Mouse (Mus musculus): Measurements from ENCODE around the gene Cysrt1.

The Cysrt1 gene

DNA sequence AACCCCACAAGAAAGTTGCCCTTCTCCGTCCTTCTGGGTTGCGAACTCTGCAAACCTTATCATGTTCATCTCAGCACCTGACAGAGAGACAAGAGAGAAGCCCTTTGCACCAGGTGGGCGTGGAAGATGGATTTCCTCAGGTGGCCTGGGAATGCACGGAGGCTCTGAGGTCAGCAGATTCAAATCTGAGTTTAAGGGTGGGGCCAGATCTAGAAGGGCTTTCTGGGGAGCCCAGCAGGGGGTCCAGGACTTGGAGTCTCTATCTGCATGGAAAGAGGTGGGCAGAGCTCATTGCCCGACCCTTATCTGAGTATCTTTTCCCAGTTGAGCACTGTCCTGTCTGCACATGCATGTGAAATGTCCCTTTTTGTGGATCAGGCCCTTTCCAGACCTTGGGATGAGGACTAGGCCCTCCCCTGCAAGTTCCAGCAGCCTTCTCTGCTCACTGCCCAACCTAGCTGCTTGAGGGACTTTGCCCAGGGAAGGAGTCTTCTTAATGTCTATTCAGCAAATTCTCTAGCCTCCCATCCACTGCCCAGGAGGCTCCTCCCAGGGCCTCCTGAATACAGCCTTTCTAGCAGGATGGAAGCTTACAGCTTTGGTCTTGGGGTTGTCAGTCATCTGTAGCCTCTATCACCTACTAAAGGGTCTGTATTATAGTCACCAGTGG lies 7.6 kb downstream of the Cysrt1 start:
- no peak for DNase-seq (ENCODE audit: low spot score in 2 of 2)

DNA sequence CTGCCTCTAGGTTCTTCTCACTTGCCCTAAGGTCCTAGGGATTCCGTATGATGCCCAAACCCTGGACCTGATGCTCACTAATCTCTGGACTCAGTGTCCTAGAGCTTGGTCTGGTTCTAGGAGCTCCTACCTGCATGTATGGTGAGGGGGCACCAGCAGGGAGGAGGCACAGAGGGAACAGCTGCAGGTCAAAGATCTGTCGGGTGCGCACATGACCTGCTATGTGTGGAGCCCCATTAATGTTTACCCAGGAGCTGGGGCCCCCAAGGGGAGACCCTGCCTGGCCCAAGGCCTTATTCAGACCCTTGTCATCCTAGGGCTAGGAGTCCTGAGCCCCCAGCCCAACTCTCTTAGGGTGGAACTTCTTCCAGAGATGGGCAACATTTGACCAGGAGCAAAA lies 8.2 kb downstream of the Cysrt1 start, which contains the start of gene Slc34a3:
TSS of gene Slc34a3 (minus strand) at position 315 of the 400 bp plus-strand sequence.
- no peak for DNase-seq (ENCODE audit: low spot score in 2 of 2)

DNA sequence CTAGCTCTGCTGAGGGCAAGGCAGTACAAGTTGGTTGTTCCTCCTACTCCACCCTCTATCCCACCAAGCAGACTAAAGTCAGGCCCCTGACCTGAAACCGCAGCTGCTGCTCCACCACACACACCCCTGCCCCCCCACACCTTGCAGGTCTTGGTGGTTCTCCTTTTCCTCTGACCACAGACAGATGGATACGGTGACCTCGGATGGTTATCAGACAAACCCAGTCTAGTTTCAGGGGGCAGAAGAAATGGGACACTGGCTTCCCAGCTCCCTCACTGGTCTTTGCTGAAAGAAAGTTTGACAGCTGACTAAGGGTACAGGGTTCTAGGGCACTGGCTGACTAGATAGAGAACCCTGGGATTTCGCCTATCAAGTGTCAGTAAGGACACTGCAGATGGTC lies 8.8 kb downstream of the Cysrt1 start:
- no peak for DNase-seq (ENCODE audit: low spot score in 2 of 2)

- no peak for DNase-seq (ENCODE audit: low spot score in 2 of 2)
Measured at GRCm38 (mm10) chr2:25231038-25231437, 11.2 kb downstream of the Cysrt1 start.

DNA sequence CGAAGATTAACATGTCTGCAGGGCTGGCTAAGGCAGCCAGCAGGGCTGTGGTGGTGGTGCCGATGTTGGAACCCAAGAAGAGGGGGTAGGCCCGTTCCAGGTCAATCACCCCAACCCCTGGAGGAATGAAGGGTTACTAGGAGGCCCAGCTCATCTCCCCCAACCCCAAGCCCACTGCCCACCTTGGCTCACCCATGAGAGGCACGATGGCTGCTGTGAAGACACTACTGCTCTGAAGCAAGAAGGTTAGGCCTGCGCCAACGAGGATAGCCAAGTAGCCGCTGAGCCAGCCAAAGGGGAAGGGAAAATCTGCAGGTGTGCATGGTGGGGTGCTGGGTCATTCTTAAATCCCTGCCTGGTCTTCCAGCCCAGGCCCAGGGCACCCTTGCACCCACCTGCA lies 11.7 kb downstream of the Cysrt1 start:
- DNase-seq (ENCODE audit: low spot score in 2 of 2) = no peak

GRCm38 (mm10) chr2:25229582-25229981 lies 12.7 kb downstream of the Cysrt1 start:
- no peak for DNase-seq (ENCODE audit: low spot score in 2 of 2)

- DNase-seq (ENCODE audit: low spot score in 2 of 2) = peak in 1 of 2 experiments; percentile 12
Measured at GRCm38 (mm10) chr2:25228995-25229530, 13.2 kb downstream of the Cysrt1 start.

DNA sequence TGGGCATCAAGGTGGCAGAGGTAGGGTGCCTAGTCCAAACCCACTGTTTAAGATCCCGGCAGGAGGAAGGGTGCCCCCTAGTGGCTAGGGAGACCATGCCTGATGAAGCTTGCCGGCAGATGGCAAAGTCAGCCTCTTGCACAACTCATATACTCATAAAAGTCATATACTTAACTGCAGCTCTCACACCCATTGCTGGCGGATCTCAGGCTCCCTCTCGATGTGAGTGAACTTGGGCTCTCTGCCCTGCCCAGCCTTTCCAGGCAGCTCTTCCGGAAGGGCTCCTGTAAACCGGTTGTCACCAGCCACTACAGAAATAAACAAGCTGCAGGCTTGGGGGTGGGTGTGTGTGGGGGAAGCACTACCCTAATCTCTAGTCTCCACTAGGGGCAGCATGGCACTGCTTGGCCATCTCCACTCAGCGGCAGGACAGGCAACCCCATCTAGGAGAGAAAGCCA lies 13.8 kb downstream of the Cysrt1 start:
- DNase-seq (ENCODE audit: low spot score in 2 of 2) = peak; percentile 78 to 93

GRCm38 (mm10) chr2:25227406-25227805 lies 14.8 kb downstream of the Cysrt1 start:
- no peak for DNase-seq (ENCODE audit: low spot score in 2 of 2)

- no peak for DNase-seq (ENCODE audit: low spot score in 2 of 2)
Measured at GRCm38 (mm10) chr2:25226864-25227263, 15.4 kb downstream of the Cysrt1 start.

- no peak for DNase-seq (ENCODE audit: low spot score in 2 of 2)
Measured at GRCm38 (mm10) chr2:25225811-25226379, 16.4 kb downstream of the Cysrt1 start.

GRCm38 (mm10) chr2:25224766-25225752 lies 17.2 kb downstream of the Cysrt1 start:
- DNase-seq (ENCODE audit: low spot score in 2 of 2) = peak; percentile 95 to 99

DNA sequence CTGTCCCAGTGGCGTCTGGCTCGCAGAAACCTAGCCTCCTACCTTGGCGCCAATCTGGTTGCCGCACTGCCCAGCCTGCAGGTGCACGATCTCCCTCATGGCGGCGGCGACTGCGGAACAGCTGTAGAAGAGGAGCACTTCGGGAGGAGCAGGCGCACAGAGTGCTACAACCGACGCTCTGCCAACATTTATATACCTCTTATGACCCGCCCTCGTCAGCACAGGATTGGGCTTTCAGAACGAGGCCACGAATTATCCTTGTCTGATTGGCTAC lies 17.8 kb downstream of the Cysrt1 start, which contains the start of gene Tubb4b:
TSS of gene Tubb4b (minus strand) at position 211 of the 274 bp plus-strand sequence.
- DNase-seq (ENCODE audit: low spot score in 2 of 2) = no peak

DNA sequence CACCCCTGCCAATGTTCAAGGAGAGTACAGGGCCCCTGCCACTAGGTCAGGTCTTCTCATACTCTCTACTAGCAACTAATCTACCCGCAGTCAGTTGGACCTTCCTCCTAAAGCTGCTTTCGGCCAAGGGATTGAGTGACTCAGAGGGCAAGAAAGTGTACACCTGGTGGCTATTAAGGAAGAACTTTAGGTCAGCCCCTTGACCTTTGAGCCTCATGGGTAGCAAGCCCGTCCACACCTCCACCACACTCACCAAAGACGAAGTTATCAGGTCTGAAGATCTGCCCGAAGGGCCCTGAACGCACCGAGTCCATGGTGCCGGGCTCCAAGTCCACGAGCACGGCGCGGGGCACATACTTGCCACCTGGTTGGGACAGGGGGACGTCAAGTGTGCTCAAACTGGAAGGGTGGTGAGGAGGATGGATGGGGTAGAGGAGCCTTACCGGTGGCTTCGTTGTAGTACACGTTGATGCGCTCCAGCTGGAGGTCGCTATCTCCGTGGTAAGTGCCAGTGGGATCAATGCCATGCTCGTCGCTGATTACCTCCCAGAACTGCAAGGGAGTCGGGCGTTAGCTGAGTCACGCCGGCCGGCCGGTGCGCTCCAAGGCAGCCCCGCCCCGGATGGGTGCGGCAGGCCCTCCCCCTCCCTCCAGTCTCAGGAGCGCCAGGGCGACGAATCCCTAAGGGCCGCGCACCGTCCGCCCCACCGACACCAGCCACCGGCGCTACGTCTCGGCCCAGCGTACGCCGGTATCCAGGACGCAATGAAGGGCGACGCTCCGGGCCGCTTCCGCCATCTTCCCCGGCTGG lies 18.4 kb downstream of the Cysrt1 start:
- DNase-seq (ENCODE audit: low spot score in 2 of 2) = peak; percentile 76 to 78

DNA sequence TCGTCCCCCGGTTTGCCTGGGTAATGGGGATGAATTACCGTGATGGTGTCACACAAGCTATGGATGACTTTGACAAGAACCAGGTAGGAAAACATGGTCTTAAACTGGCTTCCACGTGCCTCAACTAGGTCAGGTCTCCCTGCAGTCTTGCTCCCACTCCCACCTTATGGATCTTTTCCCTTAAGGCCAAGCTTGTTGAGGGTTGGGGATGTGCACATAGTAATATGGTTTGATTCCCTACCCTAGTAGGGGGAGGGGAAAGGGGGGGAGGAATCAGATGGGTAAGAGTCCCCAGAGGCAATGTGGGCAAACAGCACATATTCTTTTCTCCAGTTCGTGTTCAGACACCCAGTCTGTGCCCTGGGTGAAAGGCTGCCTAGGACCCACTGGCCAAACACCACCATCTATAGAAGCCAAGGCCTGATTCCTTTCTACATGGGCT lies 20.9 kb downstream of the Cysrt1 start:
- DNase-seq (ENCODE audit: low spot score in 2 of 2) = no peak

DNA sequence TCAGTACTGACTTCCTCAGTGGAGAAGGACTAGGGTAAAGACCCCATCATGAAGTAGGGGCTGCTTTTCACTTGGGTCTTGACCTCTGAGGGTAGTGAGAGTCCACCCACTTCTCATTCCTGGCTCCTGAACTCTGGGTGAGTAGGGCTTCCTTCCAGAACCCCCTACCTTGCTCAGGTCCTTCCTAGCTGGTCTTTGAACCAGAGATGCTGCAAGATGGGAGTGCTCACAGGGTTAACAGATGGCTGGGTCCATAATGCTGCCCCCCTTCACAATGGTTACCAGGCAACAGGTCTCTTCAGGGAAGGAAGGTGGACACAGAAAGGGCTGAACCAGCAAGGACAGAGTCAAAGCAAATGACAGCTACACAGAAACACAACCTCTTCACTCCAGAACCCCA lies 23.8 kb downstream of the Cysrt1 start, which contains the start of gene Fam166a:
TSS of gene Fam166a (plus strand) at position 301 of the 400 bp plus-strand sequence.
- DNase-seq (ENCODE audit: low spot score in 2 of 2) = no peak

DNA sequence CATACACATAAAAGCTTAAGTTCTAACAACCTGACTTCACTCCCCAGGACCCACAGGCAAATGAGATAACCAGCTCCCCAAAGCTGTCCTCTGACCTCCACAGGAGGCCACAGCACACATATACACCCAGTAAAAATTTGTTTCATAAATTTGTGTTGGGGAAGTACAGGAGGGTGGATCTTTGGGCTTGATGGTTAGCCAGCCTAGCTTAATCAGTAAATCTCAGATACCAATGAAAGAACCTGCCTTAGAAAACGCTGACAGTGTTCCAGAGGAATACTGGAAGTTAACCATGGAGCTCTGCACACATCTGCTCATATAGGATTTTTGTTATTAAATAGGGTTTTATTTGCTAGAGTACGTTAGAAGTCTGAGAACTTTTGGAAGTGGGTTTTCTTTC lies 24.6 kb downstream of the Cysrt1 start:
- no peak for DNase-seq (ENCODE audit: low spot score in 2 of 2)

DNA sequence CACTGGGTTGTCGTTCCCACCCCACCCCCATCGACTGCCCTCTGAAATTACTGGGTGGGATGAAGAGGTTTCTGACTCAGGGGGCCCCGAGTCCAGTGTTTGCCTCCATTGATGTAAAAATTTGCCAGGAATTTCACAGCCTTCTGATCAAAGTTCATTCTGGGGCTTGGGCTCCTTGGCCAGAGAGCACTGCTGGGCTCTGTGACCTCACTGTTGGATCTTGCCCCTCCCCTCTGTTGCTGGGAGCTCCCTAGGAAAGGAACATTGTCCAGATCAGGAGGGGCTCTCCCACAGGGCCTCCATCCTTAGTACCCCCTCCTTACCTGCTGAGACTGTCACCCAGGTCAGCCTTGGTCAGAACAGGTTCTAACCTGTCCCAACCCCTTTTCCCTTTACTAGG lies 27.8 kb downstream of the Cysrt1 start, which contains the start of gene Stpg3:
TSS of gene Stpg3 (minus strand) at position 194 of the 400 bp plus-strand sequence.
- no peak for DNase-seq (ENCODE audit: low spot score in 2 of 2)

DNA sequence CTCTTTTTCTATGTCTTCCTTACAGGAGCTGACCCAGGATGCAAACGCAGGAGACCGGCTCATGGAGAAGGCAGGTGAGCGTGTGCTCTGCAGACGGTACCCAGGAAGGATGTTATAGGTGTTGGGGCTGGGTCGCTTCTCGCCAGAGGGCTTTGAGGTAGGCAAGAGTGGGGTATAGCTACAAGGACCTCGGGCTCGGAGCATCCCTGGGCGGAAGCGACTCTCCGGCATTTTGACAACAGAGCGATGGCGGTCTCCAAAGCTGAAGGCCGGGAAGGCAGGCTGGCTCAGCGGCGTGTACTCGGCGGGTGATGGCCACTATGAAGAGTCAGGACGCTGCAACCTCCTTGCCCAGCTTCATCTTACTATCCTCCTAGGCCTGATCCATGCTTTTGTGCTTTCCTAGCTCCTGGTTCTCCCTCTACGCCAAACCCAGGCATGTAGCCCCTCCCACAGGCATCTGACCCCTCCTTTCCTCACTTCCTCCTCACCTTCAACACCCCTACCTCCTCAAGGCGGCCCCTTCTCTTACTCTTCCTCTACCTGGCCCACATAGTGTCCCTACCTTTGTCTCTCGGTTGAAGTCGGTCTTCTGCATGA lies 28.9 kb downstream of the Cysrt1 start:
- no peak for DNase-seq (ENCODE audit: low spot score in 2 of 2)

GRCm38 (mm10) chr2:25211121-25211670 lies 31.1 kb downstream of the Cysrt1 start, which contains the start of gene Nelfb:
Nelfb (minus strand) TSS chr2:25211489.
- peak; percentile 82 to 85 for DNase-seq (ENCODE audit: low spot score in 2 of 2)
